ENCODE assay signal across 21 mouse cellular contexts in the genomic region with DNA sequence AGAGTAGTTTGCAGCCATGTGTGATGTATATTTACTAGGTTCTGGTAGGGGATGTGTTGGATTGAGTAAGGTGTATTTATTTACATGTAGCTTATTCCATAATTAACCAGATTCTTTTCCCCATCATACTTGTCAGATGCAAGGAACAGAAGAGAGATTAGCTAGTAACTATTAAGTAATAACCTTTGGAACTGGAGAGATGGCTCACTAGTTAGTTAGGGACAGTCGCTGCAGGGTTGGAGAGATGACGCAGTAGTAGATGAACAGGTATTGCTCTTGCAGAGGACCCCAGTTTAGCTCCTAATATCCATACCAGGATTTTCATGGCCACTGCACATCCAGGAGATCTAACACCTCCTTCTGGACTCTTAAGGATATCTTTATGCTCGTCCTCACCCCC.
DNase-seq lines count a peak whose midpoint lies in the region; TF ChIP-seq lines count a peak whose summit lies in the region.
"Had no signal": no experiment of that assay in that cellular context is flagged by ENCODE, and none has a peak within 500 bp of the region (broad histone marks: within the 10 kb centered on the region; RNA-seq: fewer than 3 reads in every experiment).

No protein-coding gene starts in this region.

- H3K27me3 ChIP-seq in kidney, adult 2 months (replicated peaks; ENCODE audit: control insufficient read depth, insufficient read depth, low read length), result no peaks in the 10 kb centered on the region
- H3K27me3 ChIP-seq: embryonic facial prominence, embryonic 13.5 days; embryonic facial prominence, embryonic 15.5 days; forebrain, embryonic 12.5 days had no signal

- H3K4me1 ChIP-seq in kidney, adult 2 months (ENCODE audit: control insufficient read depth, insufficient read depth, low read length), result peaks cover 6% of the 10 kb centered on the region; the same call in 1 of the 2 replicates

- no peak for TF ChIP-seq CTCF in kidney, adult 2 months (conservative IDR thresholded peaks at IDR 0.05; ENCODE audit: insufficient read depth, insufficient read length, low read depth, low read length)

- no peak overlapping the region for H3K27ac ChIP-seq in kidney, adult 2 months (ENCODE audit: insufficient read depth, low read depth, low read length)
- H3K27ac ChIP-seq: embryonic facial prominence, embryonic 13.5 days; embryonic facial prominence, embryonic 15.5 days; forebrain, embryonic 10.5 days; forebrain, embryonic 12.5 days had no signal

- peak; percentile 63 for DNase-seq in kidney, adult 2 months
- DNase-seq in kidney, postnatal 25 days, result no peak
- peak; percentile 57 for DNase-seq in kidney, adult 9 months
- no peak for DNase-seq in kidney, adult 11 months
- peak; percentile 22 to 36 for DNase-seq in kidney, postnatal 36 days
- no peak for DNase-seq in kidney, postnatal 14 days
- DNase-seq: adrenal gland, adult 2 months; adrenal gland, postnatal 10 days; adrenal gland, postnatal 25 days; cerebellum, adult 11 months; cerebellum, adult 18-20 months; cerebellum, adult 8-10 months; cerebellum, adult 9-11 months; cerebellum, postnatal 14 days; cerebellum, postnatal 36 days; embryo, embryonic 11 days had no signal

- no peak for TF ChIP-seq POLR2A in kidney, adult 2 months (IDR thresholded peaks at IDR 0.05; ENCODE audit: low read depth, low read length)

- no peak overlapping the region for H3K4me3 ChIP-seq in kidney, adult 2 months (ENCODE audit: insufficient read depth, low read depth, low read length)
- H3K4me3 ChIP-seq: embryonic facial prominence, embryonic 13.5 days; embryonic facial prominence, embryonic 15.5 days; erythroblast, embryonic 14.5 days; forebrain, embryonic 10.5 days; forebrain, embryonic 12.5 days had no signal

- H3K36me3 ChIP-seq in kidney, adult 2 months (ENCODE audit: control insufficient read depth, insufficient read depth, low read length), result no peaks in the 10 kb centered on the region
- H3K36me3 ChIP-seq: embryonic facial prominence, embryonic 15.5 days; forebrain, embryonic 10.5 days; forebrain, embryonic 12.5 days had no signal

- 67% methylated on average over 3 of the region's 3 CpGs for WGBS in kidney, adult 2 months

Comparison
In these comparisons a context has a peak if more than half of its experiments do, and no peak if none do; other contexts are left out.
1. DNase-seq: peak in kidney, adult 2 months (single experiment), kidney, adult 9 months (single experiment) and kidney, postnatal 36 days (2 of 2); none in kidney, postnatal 25 days (0 of 2), kidney, adult 11 months (single experiment) and kidney, postnatal 14 days (single experiment).